Mouse (Mus musculus): ENCODE results near the gene Cgas. TPM values are rescaled to one million over a fixed set of nuclear protein-coding genes. Genes with fewer than 3 reads are reported as not detected.

Cgas gene
- total RNA-seq, 2 experiments from 2014 or later = 0.81 to 1.1 TPM

GRCm38 (mm10) chr9:78463337-78463736, 20.3 kb upstream of the Cgas start:
- no peak for DNase-seq (ENCODE audit: low spot score in 2 of 2)

- no peak for DNase-seq (ENCODE audit: low spot score in 2 of 2)
Measured at GRCm38 (mm10) chr9:78457026-78457425, 14.0 kb upstream of the Cgas start.

DNA sequence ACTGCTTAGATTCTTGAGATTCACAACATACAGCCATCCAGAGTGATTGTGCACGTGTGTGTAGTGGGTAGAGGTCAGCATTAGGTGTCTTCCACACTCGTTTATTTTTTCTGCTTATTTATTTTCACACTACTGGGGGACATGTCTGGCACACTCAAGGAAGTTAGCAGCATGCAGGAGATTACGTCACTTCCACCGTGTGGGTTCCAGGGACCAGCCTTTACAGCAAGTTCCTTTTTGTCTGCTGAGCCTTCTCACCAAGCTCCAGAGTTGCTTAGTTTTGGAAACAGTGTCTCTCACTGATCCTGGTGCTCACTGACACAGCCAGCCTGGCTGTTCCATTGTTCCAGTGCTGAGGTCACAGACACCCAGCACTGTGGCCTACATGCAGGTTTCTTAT, 8.3 kb upstream of the Cgas start:
- DNase-seq (ENCODE audit: low spot score in 2 of 2) = no peak

DNA sequence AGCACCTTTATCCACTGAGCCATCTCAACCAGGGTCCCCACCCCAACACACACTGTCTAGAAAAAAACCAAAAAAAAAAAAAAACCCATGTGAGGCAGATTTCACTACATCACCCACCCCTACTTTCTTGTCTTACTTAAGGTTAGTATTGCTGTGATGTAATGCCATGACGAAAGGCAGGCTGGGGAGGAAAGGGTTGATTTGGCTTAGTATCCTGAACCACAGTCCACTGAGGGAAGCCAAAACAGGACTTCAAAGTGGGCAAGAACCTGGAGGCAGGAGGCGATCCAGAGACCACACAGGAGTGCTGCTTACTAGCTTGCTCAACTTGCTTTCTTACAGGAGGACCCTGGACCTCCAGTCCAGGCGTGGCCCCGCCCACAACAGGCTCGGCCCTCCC, 7.4 kb upstream of the Cgas start:
- no peak for DNase-seq (ENCODE audit: low spot score in 2 of 2)

GRCm38 (mm10) chr9:78447973-78448873, 5.2 kb upstream of the Cgas start, which contains the start of the genes Mto1 and Gm17324:
TSS of gene Mto1 (plus strand) at chr9:78448208.
TSS of gene Gm17324 (minus strand) at chr9:78448786.
- peak; percentile 88 to 90 for DNase-seq (ENCODE audit: low spot score in 2 of 2)

DNA sequence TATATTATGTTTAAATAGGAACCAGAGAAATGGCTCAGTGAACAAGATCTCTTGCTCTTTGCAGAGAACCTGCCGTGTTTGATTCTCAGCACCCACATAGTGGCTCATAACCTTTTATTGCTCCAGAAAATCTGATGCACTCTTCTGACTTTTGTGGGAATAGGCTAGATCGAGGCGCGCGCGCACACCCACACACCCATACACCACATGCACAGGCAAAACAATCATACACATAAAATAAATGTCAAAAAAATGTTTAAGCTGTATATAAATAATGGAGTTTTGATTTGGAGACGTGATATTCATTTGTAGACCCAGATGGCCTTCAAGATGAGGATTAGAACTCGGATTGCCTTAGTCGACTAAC, 4.6 kb upstream of the Cgas start:
- no peak for DNase-seq (ENCODE audit: low spot score in 2 of 2)

GRCm38 (mm10) chr9:78442237-78442578, 829 bp downstream of the Cgas start:
- no peak for DNase-seq (ENCODE audit: low spot score in 2 of 2)

GRCm38 (mm10) chr9:78439426-78439825, 3.6 kb downstream of the Cgas start:
- DNase-seq (ENCODE audit: low spot score in 2 of 2) = no peak

GRCm38 (mm10) chr9:78432471-78432870, 10.6 kb downstream of the Cgas start:
- no peak for DNase-seq (ENCODE audit: low spot score in 2 of 2)

DNA sequence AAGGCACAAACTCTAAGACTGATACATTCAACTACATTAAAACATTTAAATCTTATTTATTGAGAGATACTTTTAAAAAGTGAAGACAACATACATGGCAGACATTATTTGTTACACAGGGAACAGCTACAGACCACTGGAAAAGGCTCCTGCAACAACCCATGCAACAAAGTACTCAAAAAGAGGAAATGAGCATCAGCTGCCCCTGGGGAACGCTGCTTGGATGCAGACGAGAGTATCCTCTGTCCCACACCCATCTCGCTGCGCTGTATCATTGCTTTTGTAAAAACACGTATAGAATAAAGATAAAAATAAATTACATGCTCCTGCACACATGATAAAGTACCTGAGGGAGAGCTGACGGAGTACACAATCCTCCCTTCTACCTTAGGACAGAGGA, 12.6 kb downstream of the Cgas start:
- DNase-seq (ENCODE audit: low spot score in 2 of 2) = no peak

GRCm38 (mm10) chr9:78429551-78429950, 13.5 kb downstream of the Cgas start:
- DNase-seq (ENCODE audit: low spot score in 2 of 2) = no peak

DNA sequence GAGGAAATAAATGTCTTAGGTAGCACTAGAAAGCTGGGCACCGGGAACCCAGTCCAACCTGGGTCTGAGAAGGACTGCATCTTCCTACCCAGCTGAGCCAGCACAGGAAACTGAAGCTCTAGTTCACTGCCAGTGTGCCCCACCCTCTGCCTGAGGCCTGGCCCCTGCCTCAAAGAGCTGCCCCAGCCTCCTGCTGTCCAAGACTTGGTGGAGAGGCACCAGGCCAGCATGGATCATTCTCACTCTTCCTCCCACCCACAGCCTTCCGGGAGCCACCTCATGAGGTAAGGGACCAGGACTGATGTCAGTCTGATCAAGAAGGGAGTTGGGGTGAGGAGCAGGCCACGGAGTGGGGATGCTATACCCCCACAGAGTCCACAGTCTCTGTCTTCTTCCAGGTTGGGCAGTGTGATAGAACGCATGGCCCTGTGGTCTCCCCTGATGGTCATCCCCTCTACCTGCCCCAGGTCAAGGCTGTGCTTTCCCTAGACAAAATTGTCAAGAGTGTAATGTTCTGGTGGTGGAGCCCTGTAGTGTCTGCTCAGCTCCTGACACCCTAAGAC, 14.1 kb downstream of the Cgas start:
- no peak for DNase-seq (ENCODE audit: low spot score in 2 of 2)

GRCm38 (mm10) chr9:78428185-78428584, 14.9 kb downstream of the Cgas start:
- peak in 1 of 2 experiments; percentile 17 for DNase-seq (ENCODE audit: low spot score in 2 of 2)

GRCm38 (mm10) chr9:78427362-78427781, 15.7 kb downstream of the Cgas start:
- no peak for DNase-seq (ENCODE audit: low spot score in 2 of 2)

DNA sequence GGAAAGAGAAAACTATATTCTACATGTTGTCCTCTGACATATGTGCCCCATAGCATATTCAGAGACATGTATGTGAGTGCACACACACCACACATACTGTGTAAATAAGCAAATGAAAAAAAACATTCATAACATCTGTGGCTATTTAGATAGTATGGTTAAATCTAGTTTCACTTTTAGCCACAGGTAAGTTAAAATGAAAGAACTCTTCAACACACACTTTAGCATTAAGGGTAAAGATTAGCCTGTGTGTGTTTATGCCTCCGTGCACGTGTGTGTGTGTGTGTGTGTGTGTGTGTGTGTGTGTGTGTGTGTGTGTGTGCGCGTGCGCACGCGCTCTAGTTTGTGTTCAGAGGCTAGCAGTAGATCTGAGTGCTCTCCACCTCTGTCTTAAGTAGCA, 41.4 kb downstream of the Cgas start:
- no peak for DNase-seq (ENCODE audit: low spot score in 2 of 2)

DNA sequence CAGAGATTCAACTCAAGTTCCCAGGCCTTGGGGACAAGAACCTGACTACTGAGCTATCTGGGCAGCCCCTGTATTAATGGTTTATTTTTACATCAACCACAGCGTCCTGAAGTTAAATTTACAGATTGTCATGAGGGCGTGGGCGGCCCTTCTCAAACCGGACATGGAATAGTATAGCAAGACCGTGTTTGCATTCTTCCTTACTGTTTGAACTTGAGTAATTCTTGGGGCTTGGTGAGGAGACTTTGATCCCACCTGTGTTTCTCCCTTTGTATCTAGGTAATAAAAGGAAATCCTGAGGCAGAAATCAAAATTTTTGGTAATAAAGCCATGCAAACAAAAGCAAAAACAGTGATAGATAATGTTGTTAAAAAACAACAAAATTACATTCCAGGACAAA, 42.5 kb downstream of the Cgas start:
- no peak for DNase-seq (ENCODE audit: low spot score in 2 of 2)

- no peak for DNase-seq (ENCODE audit: low spot score in 2 of 2)
Measured at GRCm38 (mm10) chr9:78396517-78396916, 46.5 kb downstream of the Cgas start.

DNA sequence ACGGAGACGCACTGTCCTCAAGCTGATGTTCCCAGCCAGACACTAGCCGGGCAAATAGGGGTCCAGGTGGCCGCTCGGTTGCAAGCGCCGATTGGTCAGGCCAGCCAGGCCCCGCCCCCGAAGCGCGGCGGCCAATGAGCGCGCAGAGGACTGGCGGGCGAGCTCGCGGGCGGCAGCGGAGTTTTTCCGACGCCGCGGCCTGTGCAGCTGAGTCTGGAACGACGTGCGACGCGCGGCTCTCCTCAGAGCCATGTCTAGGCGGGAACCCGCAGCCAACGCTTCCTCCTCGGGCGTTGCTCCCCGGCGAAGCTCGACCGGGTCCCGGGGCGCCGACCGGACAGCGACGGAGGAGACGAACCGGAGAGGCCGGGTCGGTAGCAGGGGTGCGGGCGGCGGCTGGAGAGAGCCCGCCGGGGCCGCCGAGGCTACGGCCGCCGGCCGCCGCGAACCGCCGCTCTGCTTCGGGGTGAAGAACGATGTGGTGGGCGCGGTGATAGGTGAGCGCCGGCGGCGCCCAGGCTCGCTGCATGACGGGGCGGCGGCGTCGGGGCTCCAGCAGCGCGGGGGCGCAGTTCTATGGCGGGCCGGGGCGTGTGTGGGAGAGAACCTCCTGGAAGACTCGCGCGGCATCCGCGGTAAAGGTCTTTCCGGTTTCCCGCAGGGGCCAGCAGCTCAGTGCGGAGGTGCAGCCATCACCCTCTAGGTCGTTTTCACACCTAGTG, 47.2 kb downstream of the Cgas start, which contains the start of gene Ddx43:
TSS of gene Ddx43 (plus strand) at position 148 of the 722 bp plus-strand sequence.
- peak; percentile 16 to 25 for DNase-seq (ENCODE audit: low spot score in 2 of 2)

DNA sequence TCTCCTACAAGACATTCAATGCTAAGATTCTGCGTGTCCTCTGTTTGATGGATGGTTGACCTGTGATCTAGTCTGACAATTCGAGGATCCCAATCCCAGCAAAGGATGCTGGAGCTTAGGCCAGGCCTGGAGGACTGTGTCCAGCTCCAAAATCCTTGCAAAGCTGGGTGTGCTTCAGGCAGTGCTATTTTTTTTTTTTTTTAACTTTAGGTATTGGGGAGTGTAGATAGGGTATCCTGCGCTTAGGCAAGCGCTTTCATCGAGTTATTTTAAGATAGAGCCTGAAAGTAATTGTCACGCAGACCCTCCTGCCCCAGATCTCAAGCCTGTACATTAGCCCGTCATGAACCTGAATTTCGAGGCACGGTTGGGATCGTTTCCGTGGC, 47.8 kb downstream of the Cgas start:
- DNase-seq (ENCODE audit: low spot score in 2 of 2) = no peak

DNA sequence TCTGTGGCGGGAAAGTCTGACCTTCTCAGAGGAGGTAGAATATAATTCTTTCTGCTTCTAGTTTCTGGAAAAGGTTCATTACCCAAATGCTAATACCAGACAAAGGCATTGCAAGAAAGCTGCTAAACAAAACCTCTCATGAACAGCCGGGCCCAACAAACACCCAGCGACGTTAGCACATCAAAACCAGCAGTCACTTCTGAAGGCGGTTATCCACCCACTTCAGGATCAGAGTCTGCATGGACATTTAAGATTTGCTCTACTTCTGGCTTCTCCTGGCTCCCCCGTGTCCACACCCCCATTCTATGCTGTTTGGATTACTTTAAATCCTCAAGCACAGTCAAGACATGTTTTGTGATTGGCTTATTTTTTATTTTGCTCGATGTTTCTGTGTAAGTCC, 48.4 kb downstream of the Cgas start:
- DNase-seq (ENCODE audit: low spot score in 2 of 2) = no peak

DNA sequence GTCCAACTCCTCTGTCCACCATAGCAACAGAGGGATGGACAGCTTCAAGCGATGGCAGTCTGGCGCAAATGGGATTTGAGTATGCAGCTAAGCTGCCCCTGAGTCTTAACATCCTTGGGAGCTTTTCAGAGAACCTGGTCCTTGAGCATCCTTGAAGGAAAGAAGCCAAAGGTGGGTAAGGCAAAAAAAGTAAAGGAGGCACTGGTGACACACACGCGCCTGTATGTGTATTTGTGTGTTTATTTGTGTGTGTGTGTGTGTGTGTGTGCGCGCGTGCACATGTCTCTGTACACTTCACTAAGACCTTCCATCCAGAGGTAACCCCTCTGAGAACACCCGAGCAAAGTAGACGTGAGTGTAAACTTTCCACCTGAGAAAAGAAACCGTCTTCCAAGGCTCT, 49.3 kb downstream of the Cgas start:
- no peak for DNase-seq (ENCODE audit: low spot score in 2 of 2)

DNA sequence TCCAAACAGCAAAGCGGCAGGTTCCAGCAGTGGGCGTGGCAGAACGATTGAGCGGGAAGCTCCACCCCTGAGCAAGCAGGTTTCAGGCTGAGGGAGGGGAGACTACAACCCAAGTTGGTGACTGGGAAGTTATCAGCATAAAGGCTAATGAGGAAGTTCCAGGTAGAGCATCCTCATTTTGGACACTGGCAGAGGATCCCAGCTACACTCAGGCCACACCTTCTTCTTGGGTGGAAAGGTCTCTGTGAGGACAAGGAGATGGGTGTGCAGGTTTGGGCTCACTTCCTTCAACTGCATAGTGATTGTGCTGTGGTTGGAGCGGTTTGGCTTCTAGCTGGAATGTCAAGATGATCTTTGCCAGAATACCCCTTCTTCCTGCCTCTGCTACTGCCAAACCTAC, 53.1 kb downstream of the Cgas start:
- no peak for DNase-seq (ENCODE audit: low spot score in 2 of 2)
